Mouse (Mus musculus) lung, postnatal 0 days (tissue): ENCODE data around the gene Mta3.

Experiments used
- CTCF ChIP-seq: IDR thresholded peaks from 2 replicates; pipeline ENCODE4 v1.5.1; 2016; ENCODE audit warnings: antibody characterized with exemption, mild to moderate bottlenecking
- EP300 ChIP-seq: IDR thresholded peaks from 2 replicates; pipeline ENCODE4 v1.6.1; 2016; ENCODE audit warnings: antibody characterized with exemption, mild to moderate bottlenecking, control low read depth

GRCm38 (mm10) chr17:83861444-83862133 is 155.6 kb downstream of the Mta3 start:
- TF ChIP-seq CTCF (no peak), EP300 (no peak)
